In genomic region chr12:109531347-109532023, GRCm38 (mm10) we compare ENCODE assay signal across 14 mouse cellular contexts.
A peak's percentile ranks its signal among the peaks of the same experiment; 100 is the strongest.
DNase-seq lines count a peak whose midpoint lies in the region; ATAC-seq and TF ChIP-seq lines count a peak whose summit lies in the region.
"Had no signal": no experiment of that assay in that cellular context is flagged by ENCODE, and none has a peak within 500 bp of the region (broad histone marks: within the 10 kb centered on the region; RNA-seq: fewer than 3 reads in every experiment).

No protein-coding gene starts in this region.

- peaks cover 32% of the 10 kb centered on the region for H3K9me3 ChIP-seq in heart, embryonic 10.5 days
- H3K9me3 ChIP-seq in intestine, embryonic 14.5 days (ENCODE audit: control insufficient read depth, low read length), result peaks cover 41% of the 10 kb centered on the region
- H3K9me3 ChIP-seq in stomach, embryonic 16.5 days (replicated peaks; ENCODE audit: control insufficient read depth, low read length), result peaks cover 32% of the 10 kb centered on the region; the same call in 1 of the 2 replicates

- H3K27me3 ChIP-seq in heart, embryonic 10.5 days (ENCODE audit: insufficient read depth, poor library complexity, severe bottlenecking), result no peaks in the 10 kb centered on the region
- H3K27me3 ChIP-seq in intestine, embryonic 14.5 days (replicated peaks; ENCODE audit: control insufficient read depth, insufficient read depth, low read length), result no peaks in the 10 kb centered on the region
- H3K27me3 ChIP-seq in stomach, embryonic 16.5 days (ENCODE audit: control insufficient read depth, insufficient read depth, low read length), result no peaks in the 10 kb centered on the region
- H3K27me3 ChIP-seq: limb, embryonic 12.5 days; Patski had no signal

- peaks cover 45% of the 10 kb centered on the region for H3K4me1 ChIP-seq in heart, embryonic 10.5 days
- H3K4me1 ChIP-seq in intestine, embryonic 14.5 days (replicated peaks; ENCODE audit: control insufficient read depth, insufficient read depth, low read length), result peaks cover 44% of the 10 kb centered on the region
- H3K4me1 ChIP-seq in lung, adult 2 months (ENCODE audit: control insufficient read depth, insufficient read depth, low read length), result no peaks in the 10 kb centered on the region
- peaks cover 30% of the 10 kb centered on the region for H3K4me1 ChIP-seq in stomach, embryonic 16.5 days (ENCODE audit: control insufficient read depth, insufficient read depth, low read length)

- TF ChIP-seq POLR2A in lung, adult 2 months (IDR thresholded peaks at IDR 0.05; ENCODE audit: borderline replicate concordance, extremely low read depth, low read depth, low read length), result no peak

- WGBS in heart, embryonic 10.5 days, result 57% methylated on average over 8 of the region's 8 CpGs
- WGBS in intestine, embryonic 14.5 days, result 68% methylated on average over 8 of the region's 8 CpGs
- 56% methylated on average over 8 of the region's 8 CpGs for WGBS in lung, adult 2 months
- 74% methylated on average over 8 of the region's 8 CpGs for WGBS in stomach, embryonic 16.5 days

- no peak for TF ChIP-seq CTCF in lung, adult 2 months (IDR thresholded peaks at IDR 0.05; ENCODE audit: insufficient read depth, low read length)

- no peaks in the 10 kb centered on the region for H3K36me3 ChIP-seq in heart, embryonic 10.5 days
- no peaks in the 10 kb centered on the region for H3K36me3 ChIP-seq in intestine, embryonic 14.5 days (ENCODE audit: control insufficient read depth, insufficient read depth, low read length)
- no peaks in the 10 kb centered on the region for H3K36me3 ChIP-seq in stomach, embryonic 16.5 days (ENCODE audit: control insufficient read depth, insufficient read depth, low read length)
- H3K36me3 ChIP-seq: heart, embryonic 13.5 days had no signal

- H3K4me3 ChIP-seq in heart, embryonic 10.5 days, result no peak overlapping the region
- no peak overlapping the region for H3K4me3 ChIP-seq in intestine, embryonic 14.5 days (ENCODE audit: low read depth, low read length)
- H3K4me3 ChIP-seq in lung, adult 2 months (replicated peaks; ENCODE audit: extremely low read depth, low read depth, low read length), result no peak overlapping the region
- H3K4me3 ChIP-seq in stomach, embryonic 16.5 days (replicated peaks; ENCODE audit: low read length), result no peak overlapping the region
- H3K4me3 ChIP-seq: erythroblast, embryonic 14.5 days; heart, embryonic 13.5 days; limb, embryonic 12.5 days had no signal

- DNase-seq in heart, embryonic 10.5 days (ENCODE audit: low spot score), result no peak
- no peak for DNase-seq in heart, postnatal 14 days
- DNase-seq in intestine, embryonic 14.5 days (ENCODE audit: low spot score), result no peak
- peak; percentile 15 for DNase-seq in lung, adult 2 months
- DNase-seq in left cerebral cortex, adult 11 months (ENCODE audit: low spot score), result no peak
- DNase-seq in layer of hippocampus, adult 18-20 months (ENCODE audit: low spot score in 2 of 2), result no peak
- DNase-seq in neural tube, embryonic 10.5 days (ENCODE audit: extremely low spot score, low spot score), result no peak
- DNase-seq: cerebellum, adult 9-11 months; thymus, adult 2 months had no signal

- H3K4me2 ChIP-seq in intestine, embryonic 14.5 days (ENCODE audit: low read length), result no peak overlapping the region
- H3K4me2 ChIP-seq in stomach, embryonic 16.5 days (ENCODE audit: low read depth, low read length), result no peak overlapping the region
- H3K4me2 ChIP-seq: heart, embryonic 13.5 days; limb, embryonic 12.5 days had no signal

- H3K9ac ChIP-seq in intestine, embryonic 14.5 days (ENCODE audit: low read length), result no peak overlapping the region
- H3K9ac ChIP-seq in stomach, embryonic 16.5 days (ENCODE audit: low read length), result no peak overlapping the region
- H3K9ac ChIP-seq: heart, embryonic 13.5 days; limb, embryonic 12.5 days had no signal

- H3K27ac ChIP-seq in heart, embryonic 10.5 days, result 0 out of 2 replicates have a peak overlapping the region, but pooled peaks have one; percentile 72
- 0 out of 2 replicates have a peak overlapping the region, but pooled peaks have one; percentile 47 for H3K27ac ChIP-seq in intestine, embryonic 14.5 days (ENCODE audit: low read depth)
- H3K27ac ChIP-seq in stomach, embryonic 16.5 days (ENCODE audit: low read length), result peak overlapping the region; percentile 54; the same call in 1 of the 2 replicates
- H3K27ac ChIP-seq: limb, embryonic 12.5 days had no signal

- no peak for ATAC-seq in intestine, embryonic 14.5 days (replicated peaks; ENCODE audit: low FRiP score, low TSS enrichment, low read depth)
- ATAC-seq in stomach, embryonic 16.5 days (ENCODE audit: insufficient read depth, low FRiP score), result no peak
- ATAC-seq: Patski had no signal

- intact Hi-C loops in heart, postnatal 14 days (cut with DNase I), result no loop called here
